Mouse (Mus musculus): ENCODE results near the gene Wdr31. TPM values are rescaled to one million over a fixed set of nuclear protein-coding genes. Genes with fewer than 3 reads are reported as not detected.

The Wdr31 gene
- total and polyA plus RNA-seq, 3 experiments, result 3.0 to 5.0 (median 3.8) TPM

DNA sequence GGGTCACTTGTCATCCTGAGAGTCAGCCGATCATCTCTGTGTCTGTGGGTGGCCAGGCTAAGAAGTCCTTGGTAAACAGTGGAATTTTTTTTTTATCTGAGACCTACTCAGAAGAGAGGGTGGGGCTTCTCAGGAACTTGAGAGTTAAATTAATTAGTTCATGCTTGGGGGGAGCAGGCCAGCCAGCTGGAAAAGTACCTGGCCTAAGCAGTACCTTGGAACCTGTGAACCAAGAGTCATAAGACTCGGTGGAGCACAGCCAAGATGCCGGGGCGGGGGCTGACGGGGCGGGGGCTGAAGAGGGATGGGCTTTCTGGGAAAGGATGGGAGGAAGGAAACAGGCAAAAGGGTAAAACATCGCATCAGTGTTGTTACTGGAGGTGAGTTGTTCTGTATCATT lies 32.8 kb downstream of the Wdr31 start:
- H3K27ac ChIP-seq (ENCODE audit: insufficient read depth, low read depth), result no peak overlapping the region
- H3K4me1 ChIP-seq (ENCODE audit: control insufficient read depth in 1 of 2, insufficient read depth in 2 of 2), result peaks cover 0 to 30% of the 10 kb centered on the region in 2 experiments; a peak in 3 of 4 replicates
- H3K36me3 ChIP-seq (replicated peaks in 1 of 2; ENCODE audit: control insufficient read depth in 1 of 2, insufficient read depth in 1 of 2, low read length in 1 of 2), result no peaks in the 10 kb centered on the region
- no peaks in the 10 kb centered on the region for H3K27me3 ChIP-seq (replicated peaks)
- in situ Hi-C loops (cut with MboI; ENCODE audit: low pct_ligation_motif_present, low pct_unique_long_range_greater_than_20kb, low sequenced_read_pairs) (no loop called here), dilution Hi-C loops (cut with MboI; ENCODE audit: extremely low pct_ligation_motif_present, extremely low pct_unique_long_range_greater_than_20kb, low sequenced_read_pairs) (no loop called here)
- H3K9ac ChIP-seq (ENCODE audit: insufficient read depth, low read depth), result no peak overlapping the region
- no peaks in the 10 kb centered on the region for H3K79me2 ChIP-seq (replicated peaks; ENCODE audit: control insufficient read depth, extremely low read depth, insufficient read depth, poor library complexity, severe bottlenecking)
- H3K4me2 ChIP-seq (ENCODE audit: insufficient read depth, low read depth, poor library complexity, severe bottlenecking), result no peak overlapping the region
- peaks cover 2% of the 10 kb centered on the region for H3K9me3 ChIP-seq (replicated peaks; ENCODE audit: low read length)
- H3K4me3 ChIP-seq (replicated peaks in 1 of 3; ENCODE audit: low read depth in 2 of 3, low read length in 2 of 3, poor library complexity in 1 of 3), result no peak overlapping the region
- no peak for TF ChIP-seq BHLHE40 (IDR thresholded peaks at IDR 0.05; ENCODE audit: low read depth, low read length)
- no peak for TF ChIP-seq JUN (IDR thresholded peaks at IDR 0.05; ENCODE audit: insufficient read depth, low read depth, low read length)
- TF ChIP-seq USF2 (conservative IDR thresholded peaks at IDR 0.05; ENCODE audit: low read depth, low read length), result no peak
- no peak for TF ChIP-seq KAT2A (IDR thresholded peaks at IDR 0.05; ENCODE audit: insufficient replicate concordance, low read length)
- no peak for TF ChIP-seq GABPA (IDR thresholded peaks at IDR 0.05; ENCODE audit: insufficient replicate concordance, low read depth, low read length)
- no peak for TF ChIP-seq ELF1 (IDR thresholded peaks at IDR 0.05; ENCODE audit: low read depth, low read length)
- no peak for TF ChIP-seq RCOR1 (conservative IDR thresholded peaks at IDR 0.05; ENCODE audit: low read depth, low read length)
- TF ChIP-seq ZKSCAN1 (IDR thresholded peaks at IDR 0.05; ENCODE audit: borderline replicate concordance, low read depth, low read length), result no peak
- no peak for TF ChIP-seq SIN3A (IDR thresholded peaks at IDR 0.05; ENCODE audit: low read length)
- no peak for DNase-seq (ENCODE audit: extremely low read depth)

DNA sequence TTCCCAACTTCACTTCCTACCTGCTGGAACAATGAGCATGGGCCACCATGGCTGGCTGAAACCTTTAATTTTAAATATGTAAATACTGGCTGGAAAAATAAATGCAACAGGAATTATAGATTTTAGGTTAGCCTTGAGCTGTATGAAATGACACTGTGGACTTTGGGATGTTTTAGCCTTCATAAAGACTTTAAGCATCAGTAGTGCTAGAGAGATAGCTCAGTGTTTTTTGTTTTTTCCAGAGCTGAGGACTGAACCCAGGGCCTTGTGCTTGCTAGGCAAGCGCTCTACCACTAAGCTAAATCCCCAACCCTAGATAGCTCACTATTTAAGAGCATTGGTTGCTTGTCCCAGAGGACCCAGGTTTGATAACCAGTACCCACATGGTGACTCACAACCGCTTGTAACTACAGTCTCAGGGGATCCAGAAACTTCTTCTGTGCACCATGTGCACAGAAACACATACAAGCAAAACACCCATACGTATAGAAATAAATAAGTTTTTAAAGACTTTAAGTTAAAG lies 33.4 kb downstream of the Wdr31 start:
- no peaks in the 10 kb centered on the region for H3K27me3 ChIP-seq (replicated peaks)
- no peaks in the 10 kb centered on the region for H3K79me2 ChIP-seq (replicated peaks; ENCODE audit: control insufficient read depth, extremely low read depth, insufficient read depth, poor library complexity, severe bottlenecking)
- no peak overlapping the region for H3K4me3 ChIP-seq (replicated peaks in 1 of 3; ENCODE audit: low read depth in 2 of 3, low read length in 2 of 3, poor library complexity in 1 of 3)
- in situ Hi-C loops (cut with MboI; ENCODE audit: low pct_ligation_motif_present, low pct_unique_long_range_greater_than_20kb, low sequenced_read_pairs) (no loop called here), dilution Hi-C loops (cut with MboI; ENCODE audit: extremely low pct_ligation_motif_present, extremely low pct_unique_long_range_greater_than_20kb, low sequenced_read_pairs) (no loop called here)
- TF ChIP-seq USF1 (IDR thresholded peaks at IDR 0.05; ENCODE audit: low read depth, low read length) (no peak), USF2 (conservative IDR thresholded peaks at IDR 0.05; ENCODE audit: low read depth, low read length) (no peak), NRF1 (IDR thresholded peaks at IDR 0.05; ENCODE audit: low read depth, low read length) (no peak), ZC3H11A (IDR thresholded peaks at IDR 0.05; ENCODE audit: low read depth, low read length) (no peak), HCFC1 (IDR thresholded peaks at IDR 0.05; ENCODE audit: low read depth, low read length) (no peak), TBP (conservative IDR thresholded peaks at IDR 0.05; ENCODE audit: low read depth, low read length) (peak; percentile 99), SMC3 (IDR thresholded peaks at IDR 0.05; ENCODE audit: low read depth, low read length) (no peak), JUND (conservative IDR thresholded peaks at IDR 0.05; ENCODE audit: low read depth, low read length) (no peak), MAFK (IDR thresholded peaks at IDR 0.05; ENCODE audit: insufficient replicate concordance, low read length) (peak; percentile 70; the same call in 1 of the 2 replicates), ETS1 (conservative IDR thresholded peaks at IDR 0.05; ENCODE audit: low read depth, low read length) (no peak), SIN3A (IDR thresholded peaks at IDR 0.05; ENCODE audit: low read length) (no peak), ELF1 (IDR thresholded peaks at IDR 0.05; ENCODE audit: low read depth, low read length) (peak; percentile 80), EP300 (IDR thresholded peaks at IDR 0.05; ENCODE audit: low read length) (no peak), PAX5 (IDR thresholded peaks at IDR 0.05; ENCODE audit: low read length) (no peak), MEF2A (IDR thresholded peaks at IDR 0.05; ENCODE audit: borderline replicate concordance, low read depth, low read length) (no peak), JUN (IDR thresholded peaks at IDR 0.05; ENCODE audit: insufficient read depth, low read depth, low read length) (no peak), MYC (IDR thresholded peaks at IDR 0.05; ENCODE audit: low read depth, low read length) (no peak), RCOR1 (conservative IDR thresholded peaks at IDR 0.05; ENCODE audit: low read depth, low read length) (no peak), MAZ (IDR thresholded peaks at IDR 0.05; ENCODE audit: low read depth, low read length) (no peak), UBTF (IDR thresholded peaks at IDR 0.05; ENCODE audit: low read depth, low read length) (no peak), MAX (IDR thresholded peaks at IDR 0.05; ENCODE audit: low read length) (no peak), ZNF384 (IDR thresholded peaks at IDR 0.05; ENCODE audit: low read depth, low read length) (no peak), KAT2A (IDR thresholded peaks at IDR 0.05; ENCODE audit: insufficient replicate concordance, low read length) (no peak), CHD1 (IDR thresholded peaks at IDR 0.05; ENCODE audit: low read depth, low read length) (no peak), RAD21 (IDR thresholded peaks at IDR 0.05; ENCODE audit: low read depth, low read length) (no peak)
- H3K4me1 ChIP-seq (ENCODE audit: control insufficient read depth in 1 of 2, insufficient read depth in 2 of 2), result peaks cover 0 to 30% of the 10 kb centered on the region in 2 experiments; a peak in 3 of 4 replicates
- peaks cover under 1% of the 10 kb centered on the region for H3K9me3 ChIP-seq (replicated peaks; ENCODE audit: low read length)
- H3K9ac ChIP-seq (ENCODE audit: insufficient read depth, low read depth), result no peak overlapping the region
- DNase-seq (ENCODE audit: extremely low read depth), result peak; percentile 74
- H3K36me3 ChIP-seq (replicated peaks in 1 of 2; ENCODE audit: control insufficient read depth in 1 of 2, insufficient read depth in 1 of 2, low read length in 1 of 2), result no peaks in the 10 kb centered on the region
- no peak overlapping the region for H3K4me2 ChIP-seq (ENCODE audit: insufficient read depth, low read depth, poor library complexity, severe bottlenecking)
- no peak overlapping the region for H3K27ac ChIP-seq (ENCODE audit: insufficient read depth, low read depth)
